Mouse (Mus musculus): Measurements from ENCODE around the gene Tcp10a. TPM values are rescaled to one million over a fixed set of nuclear protein-coding genes. Genes with fewer than 3 reads are reported as not detected.
"Not testable (repeated sequence)": the region's sequence is repeated elsewhere in the genome, so short reads cannot be mapped to it uniquely, and the experiment has no call there.

Tcp10a gene
- polyA plus RNA-seq, 1 experiment from 2014 or later, result 0.13 TPM

DNA sequence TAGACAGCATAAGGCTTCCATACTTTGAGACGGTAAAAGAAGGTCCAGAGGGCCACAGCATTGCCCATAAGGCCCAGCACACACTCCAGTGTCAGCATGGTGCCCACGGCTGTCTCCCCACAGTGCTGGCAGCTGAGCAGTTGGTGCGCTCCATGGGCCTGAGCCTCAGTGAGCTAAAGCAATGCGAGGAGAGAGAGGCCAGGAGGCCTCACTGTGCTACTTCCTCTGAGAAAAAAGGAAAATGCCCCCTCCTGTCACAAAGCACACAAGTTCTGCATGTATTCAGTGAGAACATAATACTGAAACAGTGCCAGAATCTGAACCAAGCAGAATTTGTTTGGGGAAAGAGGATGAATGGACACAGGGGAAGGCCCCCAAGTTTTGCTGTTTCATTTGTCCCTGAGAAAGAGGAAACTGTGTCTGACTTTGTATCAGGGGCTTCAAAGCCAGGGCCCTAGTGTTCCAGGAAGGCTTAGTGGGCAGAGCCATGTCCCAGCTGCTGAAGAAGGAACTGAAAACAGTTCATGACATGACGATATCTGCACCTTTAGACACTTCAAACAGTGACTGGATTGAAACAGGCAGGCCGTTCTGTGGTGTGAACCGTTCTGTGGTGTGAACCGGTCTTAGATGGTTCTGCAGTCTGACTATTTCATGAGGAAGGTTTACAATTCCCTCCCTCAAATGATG lies 8.6 kb upstream of the Tcp10a start:
- H3K4me2 ChIP-seq (ENCODE audit: low read length); H3K36me3 ChIP-seq (ENCODE audit: control insufficient read depth, insufficient read depth, low read length); H3K27ac ChIP-seq (ENCODE audit: low read depth, low read length); H3K4me1 ChIP-seq (ENCODE audit: control insufficient read depth, insufficient read depth, low read depth, low read length); H3K27me3 ChIP-seq (replicated peaks; ENCODE audit: control insufficient read depth, insufficient read depth, low read length); H3K9me3 ChIP-seq (ENCODE audit: control insufficient read depth, low read length); ATAC-seq; H3K9ac ChIP-seq (ENCODE audit: low read depth, low read length); H3K4me3 ChIP-seq (ENCODE audit: low read length): not testable (repeated sequence)
- 85% methylated on average over 6 of the region's 8 CpGs for WGBS

DNA sequence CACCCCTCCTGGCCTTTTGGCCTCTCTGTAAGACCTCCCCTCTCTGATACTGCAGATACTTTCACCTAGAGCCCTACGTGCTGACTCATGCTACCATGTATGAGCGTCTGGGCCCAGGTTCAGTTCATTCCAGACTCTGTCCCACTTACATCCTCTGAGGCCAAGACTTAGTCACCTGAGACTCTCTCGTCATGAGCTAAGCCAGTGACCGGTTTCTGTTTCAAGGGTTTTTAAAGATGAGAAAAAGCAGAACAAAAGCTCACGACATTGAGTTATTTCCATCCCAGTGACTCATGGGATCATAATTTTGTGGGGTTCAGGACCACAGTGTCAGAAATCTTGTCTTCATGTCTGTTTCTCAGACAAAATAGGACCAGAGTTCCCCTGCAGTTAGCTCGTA lies 4.7 kb upstream of the Tcp10a start:
- H3K9ac ChIP-seq (ENCODE audit: low read depth, low read length); H3K9me3 ChIP-seq (ENCODE audit: control insufficient read depth, low read length); H3K4me1 ChIP-seq (ENCODE audit: control insufficient read depth, insufficient read depth, low read depth, low read length); ATAC-seq; H3K36me3 ChIP-seq (ENCODE audit: control insufficient read depth, insufficient read depth, low read length); H3K27ac ChIP-seq (ENCODE audit: low read depth, low read length); H3K4me3 ChIP-seq (ENCODE audit: low read length); H3K27me3 ChIP-seq (replicated peaks; ENCODE audit: control insufficient read depth, insufficient read depth, low read length); H3K4me2 ChIP-seq (ENCODE audit: low read length): not testable (repeated sequence)
- 91% methylated on average over 6 of the region's 6 CpGs for WGBS

DNA sequence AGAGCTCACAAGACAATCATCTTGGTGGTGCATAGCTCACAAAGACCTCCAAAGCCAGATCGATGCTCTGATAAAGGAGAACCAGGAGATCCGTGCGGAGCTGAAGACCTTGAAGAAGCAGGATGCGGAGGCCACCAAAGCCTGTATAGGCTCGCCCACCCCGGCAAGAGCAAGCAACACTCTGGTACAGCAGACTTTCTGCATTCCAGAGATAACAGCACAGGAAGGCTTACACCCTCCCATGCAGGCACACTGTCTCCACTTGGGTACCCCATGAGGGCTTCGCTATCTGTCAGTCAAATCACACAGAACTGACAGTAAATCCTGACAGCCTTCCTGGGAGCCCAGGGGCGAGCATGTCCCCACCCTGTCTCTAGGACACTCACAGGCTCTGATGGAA lies 2.0 kb downstream of the Tcp10a start:
- not testable (repeated sequence) for H3K4me3 ChIP-seq (ENCODE audit: low read length); H3K9me3 ChIP-seq (ENCODE audit: control insufficient read depth, low read length); H3K9ac ChIP-seq (ENCODE audit: low read depth, low read length); H3K4me1 ChIP-seq (ENCODE audit: control insufficient read depth, insufficient read depth, low read depth, low read length); H3K4me2 ChIP-seq (ENCODE audit: low read length); H3K36me3 ChIP-seq (ENCODE audit: control insufficient read depth, insufficient read depth, low read length); H3K27me3 ChIP-seq (replicated peaks; ENCODE audit: control insufficient read depth, insufficient read depth, low read length); H3K27ac ChIP-seq (ENCODE audit: low read depth, low read length); ATAC-seq
- WGBS, result 75% methylated on average over 3 of the region's 8 CpGs

DNA sequence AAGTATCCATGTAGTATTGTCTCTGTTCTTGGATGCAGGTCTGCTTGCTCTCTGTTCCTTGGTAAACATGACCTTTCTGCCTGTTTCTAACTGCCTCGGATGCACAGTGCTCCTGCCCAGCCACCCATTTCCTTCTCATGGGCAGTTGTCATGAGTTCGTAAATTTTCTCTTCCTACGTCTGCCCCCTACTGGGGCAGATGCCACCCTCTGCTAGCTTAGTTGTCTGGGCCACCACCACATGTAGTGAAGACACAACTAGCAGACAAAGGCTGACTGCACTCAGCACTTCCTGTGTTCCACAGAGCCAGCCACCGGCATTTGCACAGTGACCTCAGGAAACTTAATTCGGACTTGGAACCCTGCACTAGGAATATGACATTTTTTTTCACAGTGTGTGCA lies 8.3 kb downstream of the Tcp10a start:
- H3K27me3 ChIP-seq (replicated peaks; ENCODE audit: control insufficient read depth, insufficient read depth, low read length); H3K4me2 ChIP-seq (ENCODE audit: low read length); H3K9ac ChIP-seq (ENCODE audit: low read depth, low read length); H3K36me3 ChIP-seq (ENCODE audit: control insufficient read depth, insufficient read depth, low read length); H3K4me1 ChIP-seq (ENCODE audit: control insufficient read depth, insufficient read depth, low read depth, low read length); H3K9me3 ChIP-seq (ENCODE audit: control insufficient read depth, low read length); H3K4me3 ChIP-seq (ENCODE audit: low read length); ATAC-seq; H3K27ac ChIP-seq (ENCODE audit: low read depth, low read length): not testable (repeated sequence)
- WGBS, result 83% methylated on average over 3 of the region's 5 CpGs

DNA sequence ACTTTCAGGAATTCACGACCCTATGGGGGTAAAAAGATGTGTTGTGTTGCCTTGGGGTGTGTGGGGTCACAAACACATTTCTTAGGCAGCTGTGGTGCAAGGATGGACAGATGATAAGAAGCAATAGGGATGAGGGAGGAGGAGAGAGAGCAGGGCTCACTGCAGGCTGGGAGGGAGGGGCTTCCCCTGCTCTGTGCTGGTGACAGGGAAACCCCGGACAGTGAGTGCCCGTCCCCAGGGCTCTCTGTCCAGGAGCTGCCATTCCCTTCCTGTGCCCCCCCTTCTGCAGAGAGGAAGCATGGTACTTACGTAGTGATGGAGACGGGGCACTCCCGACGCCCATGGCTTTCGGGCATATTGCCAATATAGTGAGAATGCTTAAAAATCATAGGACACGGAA lies 12.9 kb downstream of the Tcp10a start:
- not testable (repeated sequence) for H3K27ac ChIP-seq (ENCODE audit: low read depth, low read length); H3K4me1 ChIP-seq (ENCODE audit: control insufficient read depth, insufficient read depth, low read depth, low read length); ATAC-seq; H3K27me3 ChIP-seq (replicated peaks; ENCODE audit: control insufficient read depth, insufficient read depth, low read length); H3K9ac ChIP-seq (ENCODE audit: low read depth, low read length); H3K4me3 ChIP-seq (ENCODE audit: low read length); H3K9me3 ChIP-seq (ENCODE audit: control insufficient read depth, low read length); H3K36me3 ChIP-seq (ENCODE audit: control insufficient read depth, insufficient read depth, low read length); H3K4me2 ChIP-seq (ENCODE audit: low read length)
- 63% methylated on average over 9 of the region's 9 CpGs for WGBS

DNA sequence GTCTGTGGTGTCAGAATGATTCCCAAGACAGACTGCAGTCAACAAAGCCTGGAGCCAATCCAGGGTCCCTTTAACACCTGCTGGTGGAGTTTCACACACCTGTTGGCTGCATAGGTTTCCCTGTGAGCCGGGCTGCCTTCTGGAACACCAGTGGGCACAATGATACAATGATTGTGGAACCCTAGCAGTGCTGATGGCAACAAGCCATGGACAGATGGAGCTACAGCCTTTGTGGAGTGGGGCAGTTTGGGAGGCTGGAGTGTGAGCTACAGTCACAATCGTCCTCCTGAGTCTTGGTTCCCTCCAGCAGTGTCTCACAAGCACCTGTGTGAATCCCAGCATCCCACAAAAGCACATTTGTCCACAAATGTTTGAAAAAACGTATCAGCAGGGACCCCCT lies 24.3 kb downstream of the Tcp10a start:
- WGBS, result 56% methylated on average over 1 of the region's 3 CpGs

DNA sequence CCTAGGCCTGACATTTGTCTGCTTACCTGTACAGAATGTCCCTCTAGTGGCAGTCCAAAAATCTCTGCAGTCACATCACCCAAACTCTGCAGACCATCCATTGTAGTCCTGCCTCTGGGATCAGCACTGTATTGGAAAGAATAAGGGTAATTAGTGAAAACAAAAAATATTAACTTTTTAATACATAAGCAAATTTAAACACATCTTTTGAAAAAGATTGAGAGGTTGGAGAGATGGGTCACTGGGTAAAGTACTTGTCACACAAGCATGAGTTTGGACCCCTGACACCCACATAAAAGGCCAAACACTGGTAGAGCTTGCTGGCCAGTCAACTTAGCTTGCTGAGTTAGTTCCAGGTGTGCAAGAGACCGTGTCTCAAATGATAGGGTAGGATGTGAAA lies 28.1 kb downstream of the Tcp10a start, which contains the start of gene Ttll2:
Gene Ttll2 (minus strand): TSS at position 101 of the 400 bp plus-strand sequence.
- H3K27me3 ChIP-seq (replicated peaks; ENCODE audit: control insufficient read depth, insufficient read depth, low read length); H3K4me1 ChIP-seq (ENCODE audit: control insufficient read depth, insufficient read depth, low read depth, low read length); H3K9ac ChIP-seq (ENCODE audit: low read depth, low read length); H3K4me2 ChIP-seq (ENCODE audit: low read length); H3K27ac ChIP-seq (ENCODE audit: low read depth, low read length); ATAC-seq; H3K36me3 ChIP-seq (ENCODE audit: control insufficient read depth, insufficient read depth, low read length); H3K4me3 ChIP-seq (ENCODE audit: low read length); H3K9me3 ChIP-seq (ENCODE audit: control insufficient read depth, low read length): not testable (repeated sequence)
- WGBS, result 75% methylated on average over 1 of the region's 1 CpGs

More for the DNA sequence above, 24.3 kb downstream of the Tcp10a start:
- H3K36me3 ChIP-seq (ENCODE audit: control insufficient read depth, insufficient read depth, low read length); H3K27ac ChIP-seq (ENCODE audit: low read depth, low read length); H3K4me1 ChIP-seq (ENCODE audit: control insufficient read depth, insufficient read depth, low read depth, low read length); H3K9me3 ChIP-seq (ENCODE audit: control insufficient read depth, low read length); H3K4me2 ChIP-seq (ENCODE audit: low read length); H3K4me3 ChIP-seq (ENCODE audit: low read length); H3K27me3 ChIP-seq (replicated peaks; ENCODE audit: control insufficient read depth, insufficient read depth, low read length); H3K9ac ChIP-seq (ENCODE audit: low read depth, low read length): not testable (repeated sequence)
- 0 out of 2 replicates have a peak, but pooled peaks have one; percentile 34 for ATAC-seq

DNA sequence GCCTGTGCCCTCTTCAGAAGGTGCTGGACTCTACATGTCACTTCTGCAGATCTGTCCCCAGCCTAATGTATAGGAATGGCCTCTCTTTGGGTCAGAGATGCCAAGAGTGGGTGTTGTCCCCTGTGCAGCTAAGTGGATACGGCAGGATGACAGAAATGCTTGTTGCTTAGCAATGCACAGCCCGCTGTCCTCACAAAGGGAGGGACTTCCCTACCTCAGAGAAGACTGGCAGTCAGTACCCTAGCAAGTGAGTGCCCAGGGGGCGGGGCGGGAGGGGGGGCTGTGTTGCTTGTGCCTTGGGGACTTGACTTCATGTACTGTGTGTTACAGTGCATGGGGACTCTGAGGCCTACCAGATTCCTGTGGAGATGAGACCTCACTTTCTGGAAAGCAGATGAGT lies 35.4 kb downstream of the Tcp10a start:
- H3K4me1 ChIP-seq (ENCODE audit: control insufficient read depth, insufficient read depth, low read depth, low read length); H3K27ac ChIP-seq (ENCODE audit: low read depth, low read length); H3K4me3 ChIP-seq (ENCODE audit: low read length); H3K9me3 ChIP-seq (ENCODE audit: control insufficient read depth, low read length); H3K27me3 ChIP-seq (replicated peaks; ENCODE audit: control insufficient read depth, insufficient read depth, low read length); H3K36me3 ChIP-seq (ENCODE audit: control insufficient read depth, insufficient read depth, low read length); H3K4me2 ChIP-seq (ENCODE audit: low read length); H3K9ac ChIP-seq (ENCODE audit: low read depth, low read length): not testable (repeated sequence)
- ATAC-seq, result peak; percentile 54; the same call in 1 of the 2 replicates
- WGBS, result 56% methylated on average over 4 of the region's 4 CpGs

DNA sequence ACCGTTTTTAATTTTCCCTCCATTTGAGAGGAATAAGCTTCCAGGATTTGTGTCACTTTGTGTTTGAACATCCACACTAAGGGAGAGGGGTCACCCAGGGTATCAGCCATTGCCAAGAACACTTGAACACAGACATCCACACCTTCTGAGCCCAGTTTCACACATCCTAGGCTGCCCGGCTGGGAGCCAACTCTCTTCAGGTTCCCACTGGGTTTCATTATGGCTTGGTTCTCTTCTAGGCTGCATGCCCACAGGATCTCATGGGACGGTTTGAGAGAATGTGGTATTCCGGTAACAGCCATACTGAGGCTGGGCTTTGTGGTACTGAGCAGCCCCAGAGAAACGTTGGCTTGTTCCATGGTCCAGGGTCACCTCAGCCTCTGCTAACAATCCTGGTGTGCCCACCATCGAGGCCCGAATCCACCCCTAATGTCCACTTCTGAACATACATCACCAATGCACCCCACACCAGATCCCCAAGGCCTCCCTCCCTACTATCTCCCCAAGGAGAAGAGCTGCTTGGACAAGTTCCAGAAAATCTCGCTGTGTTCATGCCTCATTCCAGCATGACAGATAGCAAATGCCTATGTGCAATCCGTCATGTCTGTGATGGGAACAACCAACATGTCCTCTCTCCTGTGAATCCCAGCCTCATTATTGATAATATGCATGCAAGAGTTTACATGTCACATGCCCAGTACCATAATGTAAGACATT lies 36.5 kb downstream of the Tcp10a start:
- not testable (repeated sequence) for H3K9me3 ChIP-seq (ENCODE audit: control insufficient read depth, low read length); H3K9ac ChIP-seq (ENCODE audit: low read depth, low read length); H3K27ac ChIP-seq (ENCODE audit: low read depth, low read length); H3K4me3 ChIP-seq (ENCODE audit: low read length); H3K27me3 ChIP-seq (replicated peaks; ENCODE audit: control insufficient read depth, insufficient read depth, low read length); H3K4me1 ChIP-seq (ENCODE audit: control insufficient read depth, insufficient read depth, low read depth, low read length); H3K4me2 ChIP-seq (ENCODE audit: low read length); H3K36me3 ChIP-seq (ENCODE audit: control insufficient read depth, insufficient read depth, low read length)
- 72% methylated on average over 9 of the region's 9 CpGs for WGBS
- ATAC-seq, result peak; percentile 30; the same call in 1 of the 2 replicates
